Mouse (Mus musculus) liver, embryonic 16.5 days (tissue): Measurements from ENCODE around the gene Gm10318. TPM values are rescaled to one million over a fixed set of nuclear protein-coding genes. Genes with fewer than 3 reads are reported as not detected.

Experiments used
- ATAC-seq: fragments of 200-750 bp; cut with Nextera tagmentation; 2 replicates; pipeline ENCODE4 v1.8.0; 2017; ENCODE audit warnings: low read depth, mild to moderate bottlenecking, moderate number of reproducible peaks, moderate library complexity
- H3K27ac ChIP-seq: fragments of 300-500 bp; sonication (generic); 2 replicates; pipeline ENCODE4 v1.5.1; 2014; ENCODE audit warnings: mild to moderate bottlenecking, low read length
- H3K27me3 ChIP-seq: fragments of 300-500 bp; sonication (generic); 2 replicates; pipeline ENCODE4 v1.6.1; 2014; ENCODE audit warnings: low read depth, low read length, mixed read lengths; ENCODE audit not compliant: control insufficient read depth, insufficient read depth
- H3K36me3 ChIP-seq: fragments of 300-500 bp; sonication (generic); 2 replicates; pipeline ENCODE4 v1.6.1; 2014; ENCODE audit warnings: mild to moderate bottlenecking; ENCODE audit not compliant: control insufficient read depth, insufficient read depth
- H3K4me1 ChIP-seq: fragments of 300-500 bp; sonication (generic); 2 replicates; pipeline ENCODE4 v1.6.1; 2014; ENCODE audit warnings: low read depth, low read length, mixed read lengths; ENCODE audit not compliant: control insufficient read depth
- H3K4me2 ChIP-seq: fragments of 300-500 bp; sonication (generic); 2 replicates; pipeline ENCODE4 v1.6.1; 2014; ENCODE audit warnings: low read depth, low read length, mixed read lengths
- H3K4me3 ChIP-seq: fragments of 300-500 bp; sonication (generic); 2 replicates; pipeline ENCODE4 v1.5.1; 2014; ENCODE audit warnings: low read depth, mild to moderate bottlenecking, low read length
- H3K9ac ChIP-seq: fragments of 300-500 bp; sonication (generic); 2 replicates; pipeline ENCODE4 v1.6.1; 2014; ENCODE audit warnings: low read depth, low read length
- H3K9me3 ChIP-seq: fragments of 300-500 bp; sonication (generic); replicated peaks from 2 replicates; pipeline ENCODE4 v1.6.1; 2016; ENCODE audit warnings: low read length; ENCODE audit not compliant: control insufficient read depth
- WGBS: fragments of 180-500 bp; shearing (Covaris S2); extraction: QIAGEN DNeasy Blood & Tissue Kit; methylation state at CpG from one replicate; pipeline ENCODE4 v1.1.7; 2014; ENCODE audit not compliant: insufficient replicate concordance; 5-methylcytosine and 5-hydroxymethylcytosine counted together
- polyA plus RNA-seq: library from polyadenylated mRNA; unstranded; fragments of >200 nt; fragmentation: Nextera tagmentation; extraction: Ambion mirVana; gene quantifications from 2 replicates; pipeline ENCODE4 v1.2.1, GENCODE M21; 2015

Gene Gm10318
- polyA plus RNA-seq, result not detected in 2 replicates

DNA sequence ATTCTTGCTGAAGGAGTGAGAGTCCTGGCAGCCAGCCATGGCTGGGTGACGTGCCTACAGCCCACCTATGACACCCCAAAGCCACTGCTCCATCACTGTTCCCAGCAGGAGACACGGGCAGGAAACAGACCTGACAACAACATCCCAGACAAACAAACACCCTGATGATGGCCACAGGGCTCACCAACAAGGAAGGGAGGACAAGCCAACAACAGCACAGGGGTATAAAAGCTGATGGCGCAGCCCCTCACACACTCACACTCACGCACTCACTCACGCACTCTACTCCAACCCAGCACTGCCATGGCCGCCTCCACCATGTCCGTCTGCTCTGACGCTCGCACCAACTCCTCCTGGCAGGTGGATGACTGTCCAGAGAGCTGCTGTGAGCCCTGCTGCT lies at the start of gene Gm10318:
Gene Gm10318, plus strand, starts transcription at position 301 of the 400 bp plus-strand sequence.
- no peaks in the 10 kb centered on the region for H3K9me3 ChIP-seq
- no peak within 1 kb of the TSS for H3K9ac ChIP-seq
- 54% methylated on average over 9 of the region's 9 CpGs for WGBS
- H3K4me2 ChIP-seq, result no peak within 1 kb of the TSS
- no peaks in the 10 kb centered on the region for H3K27me3 ChIP-seq
- no peak within 1 kb of the TSS for H3K27ac ChIP-seq
- no peak for ATAC-seq
- no peaks in the 10 kb centered on the region for H3K4me1 ChIP-seq
- no peaks in the 10 kb centered on the region for H3K36me3 ChIP-seq
- H3K4me3 ChIP-seq, result no peak within 1 kb of the TSS

DNA sequence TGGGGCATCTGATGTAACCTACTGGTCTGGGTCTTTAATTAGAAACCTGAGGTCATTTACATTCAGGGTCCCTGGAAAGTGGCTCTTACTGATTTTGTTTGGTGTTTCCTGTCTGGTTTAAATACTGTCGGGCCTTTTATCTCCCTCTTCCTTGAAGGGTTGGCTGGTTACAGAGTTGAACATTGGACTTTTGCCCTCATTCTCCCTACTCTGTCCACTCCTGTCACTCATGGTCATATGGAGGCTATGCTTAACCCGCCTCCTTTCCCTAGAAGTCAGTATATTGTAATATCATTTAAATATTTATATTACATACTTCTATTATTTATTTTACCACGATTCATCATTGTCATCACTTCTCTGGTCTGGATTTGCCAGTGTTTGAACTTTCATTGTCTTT lies 48.6 kb upstream of the Gm10318 start:
- no peak overlapping the region for H3K27ac ChIP-seq
- ATAC-seq, result no peak
- no peaks in the 10 kb centered on the region for H3K36me3 ChIP-seq
- H3K27me3 ChIP-seq, result no peaks in the 10 kb centered on the region
- no peaks in the 10 kb centered on the region for H3K4me1 ChIP-seq
- H3K4me3 ChIP-seq, result no peak overlapping the region
- WGBS, result 36% methylated on average over 3 of the region's 3 CpGs
- no peaks in the 10 kb centered on the region for H3K9me3 ChIP-seq
- H3K4me2 ChIP-seq, result no peak overlapping the region
- no peak overlapping the region for H3K9ac ChIP-seq

DNA sequence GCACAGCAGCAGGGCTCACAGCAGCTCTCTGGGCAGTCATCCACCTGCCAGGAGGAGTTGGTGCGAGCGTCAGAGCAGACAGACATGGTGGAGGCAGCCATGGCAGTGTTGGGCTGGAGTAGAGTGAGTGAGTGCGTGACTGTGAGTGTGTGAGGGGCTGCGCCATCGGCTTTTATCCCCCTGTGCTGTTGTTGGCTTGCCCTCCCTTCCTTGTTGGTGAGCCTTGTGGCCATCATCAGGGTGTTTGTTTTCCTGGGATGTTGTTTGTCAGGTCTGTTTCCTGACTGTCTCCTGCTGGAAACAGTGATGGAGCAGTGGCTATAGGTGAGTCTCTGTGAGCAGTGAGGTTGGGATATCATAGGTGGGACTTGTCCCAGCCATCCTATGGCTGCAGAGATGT lies 40.9 kb upstream of the Gm10318 start, which contains the start of gene Gm9507:
Gene Gm9507, minus strand, starts transcription at position 101 of the 400 bp plus-strand sequence.
- Histone ChIP-seq H3K4me2 (no peak within 1 kb of the TSS), H3K27ac (no peak within 1 kb of the TSS), H3K9ac (no peak within 1 kb of the TSS), H3K9me3 (no peaks in the 10 kb centered on the region), H3K4me3 (no peak within 1 kb of the TSS), H3K4me1 (no peaks in the 10 kb centered on the region), H3K36me3 (no peaks in the 10 kb centered on the region), H3K27me3 (no peaks in the 10 kb centered on the region)
- ATAC-seq, result no peak
- WGBS, result 53% methylated on average over 5 of the region's 5 CpGs

DNA sequence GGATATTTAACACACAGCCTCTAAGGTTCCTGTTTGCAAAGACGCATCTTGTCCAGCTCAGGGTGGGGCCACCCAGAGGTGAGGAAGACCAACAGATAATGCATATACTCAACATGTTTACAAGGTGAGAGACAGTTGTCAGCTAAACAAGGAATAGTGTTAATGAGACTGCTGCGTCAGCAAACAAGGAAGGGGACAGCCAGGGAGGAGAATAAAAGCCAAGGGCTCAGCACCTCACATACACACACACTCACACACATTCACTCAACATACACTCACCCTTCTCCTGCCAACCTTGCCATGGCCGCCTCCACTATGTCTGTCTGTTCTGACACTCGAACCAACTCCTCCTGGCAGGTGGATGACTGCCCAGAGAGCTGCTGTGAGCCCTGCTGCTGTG lies 38.3 kb upstream of the Gm10318 start, which contains the start of gene Gm2696:
Gene Gm2696, plus strand, starts transcription at position 301 of the 400 bp plus-strand sequence.
- Histone ChIP-seq H3K9ac (no peak within 1 kb of the TSS), H3K27me3 (no peaks in the 10 kb centered on the region), H3K36me3 (no peaks in the 10 kb centered on the region), H3K4me2 (no peak within 1 kb of the TSS), H3K4me1 (no peaks in the 10 kb centered on the region), H3K27ac (no peak within 1 kb of the TSS), H3K9me3 (no peaks in the 10 kb centered on the region), H3K4me3 (no peak within 1 kb of the TSS)
- ATAC-seq, result no peak
- WGBS, result 37% methylated on average over 4 of the region's 4 CpGs

DNA sequence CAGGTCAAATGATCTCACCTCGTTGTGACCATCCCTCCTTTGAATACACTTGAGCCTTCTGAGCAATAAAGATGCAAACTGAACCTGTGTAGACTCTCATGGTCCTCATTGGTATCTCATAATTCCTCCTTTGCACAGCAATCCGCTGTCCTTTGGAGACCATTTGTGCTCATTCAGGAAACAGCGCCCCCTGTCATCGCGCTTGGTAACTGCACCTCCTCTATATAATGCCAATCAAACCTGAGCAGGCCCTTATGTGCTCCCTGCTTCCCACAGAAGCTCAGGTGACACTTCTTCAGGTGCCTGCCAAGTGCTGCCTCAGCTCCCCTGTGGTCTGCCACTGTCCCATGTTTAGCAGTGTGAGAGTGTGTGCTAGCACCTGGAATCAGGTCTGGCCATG lies 37.1 kb upstream of the Gm10318 start:
- 30% methylated on average over 5 of the region's 5 CpGs for WGBS
- Histone ChIP-seq H3K9me3 (no peaks in the 10 kb centered on the region), H3K4me2 (no peak overlapping the region), H3K36me3 (no peaks in the 10 kb centered on the region), H3K4me3 (no peak overlapping the region), H3K27me3 (no peaks in the 10 kb centered on the region), H3K4me1 (no peaks in the 10 kb centered on the region), H3K9ac (no peak overlapping the region), H3K27ac (no peak overlapping the region)
- no peak for ATAC-seq

DNA sequence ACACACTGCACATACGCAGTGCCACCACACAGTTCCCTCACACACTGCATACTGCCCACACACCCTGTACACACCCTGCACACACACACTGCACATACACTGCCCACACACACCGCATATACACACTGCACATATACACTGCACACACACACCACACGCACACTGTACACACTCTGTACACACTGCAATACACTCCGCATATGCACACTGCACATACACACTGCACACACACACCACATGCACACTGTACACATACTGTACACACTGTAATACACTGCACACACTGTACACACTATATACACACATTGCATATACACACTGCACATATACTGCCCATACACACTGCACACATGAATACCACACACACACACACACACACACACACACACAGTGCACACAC lies 34.1 kb upstream of the Gm10318 start:
- Histone ChIP-seq H3K27ac (no peak overlapping the region), H3K27me3 (no peaks in the 10 kb centered on the region), H3K4me2 (no peak overlapping the region), H3K9me3 (no peaks in the 10 kb centered on the region), H3K9ac (no peak overlapping the region), H3K36me3 (no peaks in the 10 kb centered on the region), H3K4me1 (no peaks in the 10 kb centered on the region), H3K4me3 (no peak overlapping the region)
- WGBS, result 80% methylated on average over 4 of the region's 4 CpGs
- no peak for ATAC-seq

DNA sequence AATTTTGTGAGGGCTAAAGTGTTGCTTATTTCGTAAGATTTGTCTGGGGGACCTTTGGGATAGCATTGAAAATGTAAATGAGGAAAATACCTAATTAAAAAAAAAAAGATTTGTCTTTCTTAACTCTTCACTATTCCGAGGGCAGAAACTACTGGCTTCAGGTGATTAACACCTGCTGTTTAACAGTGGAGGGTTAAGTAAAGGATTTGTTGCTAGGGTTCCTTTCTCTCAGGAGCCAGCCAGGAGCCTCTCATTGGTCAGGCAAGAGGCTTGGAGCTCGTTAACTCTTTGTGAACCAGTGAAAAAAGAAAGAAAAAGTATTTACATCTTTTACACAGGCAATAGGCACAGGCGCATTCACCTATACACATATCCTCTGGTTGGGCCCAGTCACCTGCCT lies 33.5 kb upstream of the Gm10318 start:
- Histone ChIP-seq H3K9ac (no peak overlapping the region), H3K36me3 (no peaks in the 10 kb centered on the region), H3K27me3 (no peaks in the 10 kb centered on the region), H3K9me3 (no peaks in the 10 kb centered on the region), H3K4me1 (no peaks in the 10 kb centered on the region), H3K27ac (no peak overlapping the region), H3K4me2 (no peak overlapping the region), H3K4me3 (no peak overlapping the region)
- WGBS, result 46% methylated on average over 4 of the region's 4 CpGs
- ATAC-seq, result no peak

DNA sequence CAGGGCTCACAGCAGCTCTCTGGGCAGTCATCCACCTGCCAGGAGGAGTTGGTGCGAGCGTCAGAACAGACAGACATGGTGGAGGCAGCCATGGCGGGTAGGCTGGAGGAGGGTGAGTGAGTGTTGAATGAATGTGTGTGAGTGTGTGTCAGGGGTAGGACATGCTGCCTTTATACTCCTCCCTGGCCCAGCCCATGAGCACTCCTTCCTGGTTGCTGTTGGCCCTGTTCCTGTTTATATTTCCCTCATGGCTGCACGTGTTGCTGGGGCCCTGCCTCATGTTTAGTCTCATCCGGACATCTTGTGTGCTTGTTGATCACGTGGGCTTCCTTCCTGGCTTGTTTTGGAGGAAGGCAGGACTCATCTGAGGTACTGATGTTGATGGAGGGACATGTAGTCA lies 25.7 kb upstream of the Gm10318 start, which contains the start of gene Krtap10-4:
Gene Krtap10-4, minus strand, starts transcription at position 145 of the 400 bp plus-strand sequence.
- WGBS, result 41% methylated on average over 6 of the region's 6 CpGs
- H3K4me2 ChIP-seq, result no peak within 1 kb of the TSS
- no peak within 1 kb of the TSS for H3K9ac ChIP-seq
- no peak within 1 kb of the TSS for H3K4me3 ChIP-seq
- H3K27ac ChIP-seq, result no peak within 1 kb of the TSS
- no peak for ATAC-seq
- no peaks in the 10 kb centered on the region for H3K36me3 ChIP-seq
- H3K27me3 ChIP-seq, result no peaks in the 10 kb centered on the region
- no peaks in the 10 kb centered on the region for H3K9me3 ChIP-seq
- no peaks in the 10 kb centered on the region for H3K4me1 ChIP-seq

DNA sequence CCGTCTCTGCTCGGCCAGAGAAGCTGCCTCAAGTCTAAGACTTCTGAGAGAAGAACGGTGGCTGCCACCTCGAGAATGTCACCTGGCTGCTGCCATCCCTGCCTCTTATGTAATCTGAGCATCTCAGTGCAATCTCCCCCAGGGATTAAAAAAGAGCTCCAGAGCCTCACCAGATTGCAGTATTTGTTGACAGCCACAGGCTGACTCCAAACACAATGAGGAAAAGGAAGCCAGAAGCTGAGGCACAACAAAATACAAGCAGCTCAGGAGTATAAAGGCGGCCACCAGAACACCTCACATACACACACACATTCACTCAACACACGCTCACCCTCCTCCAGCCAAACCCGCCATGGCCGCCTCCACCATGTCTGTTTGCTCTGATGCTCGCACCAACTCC lies 17.0 kb upstream of the Gm10318 start, which contains the start of gene Krtap10-10:
Gene Krtap10-10, plus strand, starts transcription at position 301 of the 400 bp plus-strand sequence.
- no peak within 1 kb of the TSS for H3K9ac ChIP-seq
- H3K4me1 ChIP-seq, result no peaks in the 10 kb centered on the region
- H3K4me2 ChIP-seq, result no peak within 1 kb of the TSS
- no peaks in the 10 kb centered on the region for H3K27me3 ChIP-seq
- no peaks in the 10 kb centered on the region for H3K36me3 ChIP-seq
- H3K27ac ChIP-seq, result no peak within 1 kb of the TSS
- no peaks in the 10 kb centered on the region for H3K9me3 ChIP-seq
- WGBS, result 48% methylated on average over 9 of the region's 9 CpGs
- ATAC-seq, result no peak
- no peak within 1 kb of the TSS for H3K4me3 ChIP-seq
